Mouse (Mus musculus) naive thymus-derived CD4-positive, alpha-beta T cell, adult 2 months (primary cell): ENCODE measurements around the gene Gm14419.
"Not testable (repeated sequence)": the region's sequence is repeated elsewhere in the genome, so short reads cannot be mapped to it uniquely, and the experiment has no call there.

Experiments used
- DNase-seq: peaks from one replicate; pipeline ENCODE4 v3.0.0-alpha.2; 2011; ENCODE audit warnings: low read depth

Gm14419 gene

DNA sequence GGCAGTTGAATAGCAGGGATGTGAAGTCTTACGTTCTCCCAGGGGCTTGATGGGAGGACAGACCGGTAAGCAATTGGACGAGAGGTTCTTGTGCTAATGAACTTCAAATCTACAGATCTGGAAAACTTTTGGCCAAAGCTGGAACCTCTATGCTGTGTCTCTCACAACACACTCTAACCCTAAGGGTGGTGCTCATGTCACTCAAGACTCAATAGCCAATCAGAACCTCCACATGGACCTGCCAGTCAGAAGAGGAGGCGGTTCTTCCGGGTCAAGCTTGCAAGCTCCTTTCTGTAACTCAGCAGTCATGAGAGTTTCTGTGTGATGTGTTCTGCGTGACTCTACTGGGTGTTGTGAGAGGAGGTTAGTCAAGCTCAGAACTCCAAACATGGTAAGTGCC is at the start of gene Gm14419:
Gene Gm14419 (plus strand): TSS at position 301 of the 400 bp plus-strand sequence.
- DNase-seq = not testable (repeated sequence)
